Comparison of ENCODE assay signal across 13 mouse cellular contexts in genomic region chr15:100414011-100414410, GRCm38 (mm10). TPM values are rescaled to one million over a fixed set of nuclear protein-coding genes. Genes with fewer than 3 reads are reported as not detected.
DNase-seq lines count a peak whose midpoint lies in the region; ATAC-seq and TF ChIP-seq lines count a peak whose summit lies in the region.
"Had no signal": no experiment of that assay in that cellular context is flagged by ENCODE, and none has a peak within 500 bp of the region (broad histone marks: within the 10 kb centered on the region; RNA-seq: fewer than 3 reads in every experiment).

No protein-coding gene starts in this region.

- H3K9ac ChIP-seq in hindbrain, embryonic 13.5 days, result 0 out of 2 replicates have a peak overlapping the region, but pooled peaks have one; percentile 6
- H3K9ac ChIP-seq in liver, adult 2 months (ENCODE audit: low read depth, low read length), result no peak overlapping the region
- H3K9ac ChIP-seq: limb, embryonic 12.5 days had no signal

- H3K79me2 ChIP-seq in liver, adult 2 months (ENCODE audit: control insufficient read depth, insufficient read depth, low read length), result peaks cover 33% of the 10 kb centered on the region

- no peaks in the 10 kb centered on the region for H3K27me3 ChIP-seq in hindbrain, embryonic 13.5 days
- no peaks in the 10 kb centered on the region for H3K27me3 ChIP-seq in hindbrain, embryonic 10.5 days (ENCODE audit: insufficient read depth, poor library complexity, severe bottlenecking)
- no peaks in the 10 kb centered on the region for H3K27me3 ChIP-seq in liver, adult 2 months (ENCODE audit: control insufficient read depth, insufficient read depth, low read length)
- H3K27me3 ChIP-seq: limb, embryonic 12.5 days; megakaryocyte, embryonic 14.5 days had no signal

- H3K4me1 ChIP-seq in hindbrain, embryonic 13.5 days (replicated peaks), result peaks cover 14% of the 10 kb centered on the region
- peaks cover 8% of the 10 kb centered on the region for H3K4me1 ChIP-seq in hindbrain, embryonic 10.5 days (replicated peaks)
- H3K4me1 ChIP-seq in liver, adult 2 months (ENCODE audit: control insufficient read depth, insufficient read depth, low read length), result peaks cover 19% of the 10 kb centered on the region

- ATAC-seq in hindbrain, embryonic 13.5 days (ENCODE audit: low FRiP score), result no peak

- WGBS in hindbrain, embryonic 13.5 days, result 82% methylated on average over 4 of the region's 4 CpGs
- WGBS in hindbrain, embryonic 10.5 days, result 73% methylated on average over 4 of the region's 4 CpGs
- WGBS in liver, adult 2 months, result 49% methylated on average over 4 of the region's 4 CpGs

- H3K27ac ChIP-seq in hindbrain, embryonic 13.5 days, result no peak overlapping the region
- no peak overlapping the region for H3K27ac ChIP-seq in hindbrain, embryonic 10.5 days
- H3K27ac ChIP-seq in liver, adult 2 months (replicated peaks; ENCODE audit: insufficient read depth, low read depth, low read length), result no peak overlapping the region
- H3K27ac ChIP-seq: limb, embryonic 12.5 days had no signal

- peaks cover 29% of the 10 kb centered on the region for H3K36me3 ChIP-seq in hindbrain, embryonic 13.5 days
- peaks cover 33% of the 10 kb centered on the region for H3K36me3 ChIP-seq in hindbrain, embryonic 10.5 days
- H3K36me3 ChIP-seq in liver, adult 2 months (ENCODE audit: control insufficient read depth, insufficient read depth, low read length), result peaks cover 3% of the 10 kb centered on the region

- no peak overlapping the region for H3K4me3 ChIP-seq in hindbrain, embryonic 13.5 days
- H3K4me3 ChIP-seq in hindbrain, embryonic 10.5 days, result no peak overlapping the region
- no peak overlapping the region for H3K4me3 ChIP-seq in liver, adult 2 months (ENCODE audit: insufficient read depth, low read depth, low read length)
- H3K4me3 ChIP-seq: limb, embryonic 12.5 days; megakaryocyte, embryonic 14.5 days had no signal

- no peak for TF ChIP-seq CTCF in liver, adult 2 months (IDR thresholded peaks at IDR 0.05; ENCODE audit: low read depth, low read length)

- DNase-seq in hindbrain, embryonic 10.5 days (ENCODE audit: low spot score), result no peak
- DNase-seq in T-cell, adult 2 months (ENCODE audit: low spot score), result peak; percentile 67
- DNase-seq in liver, adult 2 months (ENCODE audit: extremely low read depth, low read depth, low spot score), result peak; percentile 78
- DNase-seq in thymus, postnatal 10 days (ENCODE audit: low spot score in 2 of 2), result peak; percentile 69 to 74
- no peak for DNase-seq in cerebellum, postnatal 10 days
- DNase-seq in ovary, postnatal 36 days (ENCODE audit: low spot score), result no peak
- DNase-seq in right cerebral cortex, postnatal 36 days (ENCODE audit: low spot score in 2 of 2), result no peak
- DNase-seq: adrenal gland, adult 8-10 months; cerebellum, adult 2 months had no signal

- no peak overlapping the region for H3K4me2 ChIP-seq in hindbrain, embryonic 13.5 days
- H3K4me2 ChIP-seq: limb, embryonic 12.5 days had no signal

- no peak for TF ChIP-seq POLR2A in liver, adult 2 months (IDR thresholded peaks at IDR 0.05; ENCODE audit: extremely low read depth, insufficient read depth, low read length)

- H3K9me3 ChIP-seq in hindbrain, embryonic 13.5 days, result no peaks in the 10 kb centered on the region
- no peaks in the 10 kb centered on the region for H3K9me3 ChIP-seq in hindbrain, embryonic 10.5 days
- H3K9me3 ChIP-seq: limb, embryonic 12.5 days; megakaryocyte, embryonic 14.5 days had no signal

RNA-seq across cellular contexts. Expression of gene Gm5475, which starts 7.9 kb away (rescaled TPM):
- polyA plus RNA-seq in hindbrain, embryonic 13.5 days (2015; fragmentation: Nextera tagmentation; extraction: Ambion mirVana), result 0.10 and 0.14 TPM in 2 replicates
- not detected in 2 replicates for polyA plus RNA-seq in hindbrain, embryonic 10.5 days (2016; fragmentation: Nextera tagmentation; extraction: Ambion mirVana)
- total RNA-seq in liver, adult 2 months (2014; rRNA removed), result not detected in 2 replicates
- polyA plus RNA-seq in liver, adult 2 months (2012; rRNA removed), result not detected in 2 replicates
- polyA plus RNA-seq: cerebellum, adult 2 months; neural tube, embryonic 14.5 days had no signal

RNA-seq across cellular contexts. Expression of gene Slc11a2, which starts 10.9 kb away (rescaled TPM):
- polyA plus RNA-seq in hindbrain, embryonic 13.5 days (2015; fragmentation: Nextera tagmentation; extraction: Ambion mirVana), result 23.8 and 24.1 TPM in 2 replicates
- 25.1 and 26.2 TPM in 2 replicates for polyA plus RNA-seq in hindbrain, embryonic 10.5 days (2016; fragmentation: Nextera tagmentation; extraction: Ambion mirVana)
- 14.5 and 22.3 TPM in 2 replicates for total RNA-seq in liver, adult 2 months (2014; rRNA removed)
- polyA plus RNA-seq in liver, adult 2 months (2012; rRNA removed), result 23.2 and 25.2 TPM in 2 replicates

RNA-seq across cellular contexts. Expression of gene Higd1c, which starts 49.7 kb away (rescaled TPM):
- not detected in 2 replicates for polyA plus RNA-seq in hindbrain, embryonic 13.5 days (2015; fragmentation: Nextera tagmentation; extraction: Ambion mirVana)
- 0.47 TPM in 1 of 2 replicates, not detected in the other for polyA plus RNA-seq in hindbrain, embryonic 10.5 days (2016; fragmentation: Nextera tagmentation; extraction: Ambion mirVana)
- total RNA-seq in liver, adult 2 months (2014; rRNA removed), result not detected in 2 replicates
- not detected in 2 replicates for polyA plus RNA-seq in liver, adult 2 months (2012; rRNA removed)
- polyA plus RNA-seq: cerebellum, adult 2 months; limb, embryonic 12.5 days; neural tube, embryonic 14.5 days had no signal

RNA-seq across cellular contexts. Expression of gene Letmd1, which starts 54.8 kb away (rescaled TPM):
- 53.1 and 56.4 TPM in 2 replicates for polyA plus RNA-seq in hindbrain, embryonic 13.5 days (2015; fragmentation: Nextera tagmentation; extraction: Ambion mirVana)
- 38.0 and 41.2 TPM in 2 replicates for polyA plus RNA-seq in hindbrain, embryonic 10.5 days (2016; fragmentation: Nextera tagmentation; extraction: Ambion mirVana)
- total RNA-seq in liver, adult 2 months (2014; rRNA removed), result 18.7 and 21.1 TPM in 2 replicates
- polyA plus RNA-seq in liver, adult 2 months (2012; rRNA removed), result 38.7 and 39.9 TPM in 2 replicates

Comparison
In these comparisons a context has a peak if more than half of its experiments do, and no peak if none do; other contexts are left out.
1. DNase-seq: peak in T-cell, adult 2 months (single experiment), liver, adult 2 months (single experiment) and thymus, postnatal 10 days (2 of 2); none in hindbrain, embryonic 10.5 days (single experiment), cerebellum, postnatal 10 days (0 of 2), ovary, postnatal 36 days (single experiment) and right cerebral cortex, postnatal 36 days (0 of 2).